Mouse (Mus musculus) natural killer cell, adult 2 months (primary cell): ENCODE measurements around the gene Spatc1l.

Experiments used
- DNase-seq, 2 experiments: peaks; one replicate each; pipeline ENCODE4 v3.0.0; 2022; ENCODE audit warnings: low spot score in 2 of 2

The Spatc1l gene

GRCm38 (mm10) chr10:76596338-76596737, 34.3 kb downstream of the Spatc1l start:
- no peak for DNase-seq

GRCm38 (mm10) chr10:76602690-76603089, 40.6 kb downstream of the Spatc1l start:
- no peak for DNase-seq

GRCm38 (mm10) chr10:76612473-76612872, 50.4 kb downstream of the Spatc1l start:
- no peak for DNase-seq
